Comparison of ENCODE assay signal across 25 mouse cellular contexts in genomic region chr14:8332314-8333252, GRCm38 (mm10). TPM values are rescaled to one million over a fixed set of nuclear protein-coding genes. Genes with fewer than 3 reads are reported as not detected.
DNase-seq lines count a peak whose midpoint lies in the region; ATAC-seq and TF ChIP-seq lines count a peak whose summit lies in the region.
"Had no signal": no experiment of that assay in that cellular context is flagged by ENCODE, and none has a peak within 500 bp of the region (broad histone marks: within the 10 kb centered on the region; RNA-seq: fewer than 3 reads in every experiment).

No protein-coding gene starts in this region.

- no peaks in the 10 kb centered on the region for H3K79me2 ChIP-seq in myocyte (ENCODE audit: control insufficient read depth, insufficient read depth)

- no peak overlapping the region for H3K4me2 ChIP-seq in embryonic facial prominence, embryonic 15.5 days (replicated peaks)
- H3K4me2 ChIP-seq in kidney, embryonic 15.5 days: no peak overlapping the region
- peak overlapping the region; percentile 62 for H3K4me2 ChIP-seq in myocyte (ENCODE audit: low read depth)
- no peak overlapping the region for H3K4me2 ChIP-seq in lung, postnatal 0 days (replicated peaks; ENCODE audit: low read depth, low read length)
- H3K4me2 ChIP-seq: forebrain, embryonic 12.5 days; heart, embryonic 15.5 days; liver, embryonic 13.5 days; lung, embryonic 14.5 days had no signal

- no peak for TF ChIP-seq CTCF in lung, postnatal 0 days (IDR thresholded peaks at IDR 0.05)

- no peak for TF ChIP-seq POLR2A in myocyte (IDR thresholded peaks at IDR 0.05; ENCODE audit: insufficient read length, low read depth)

- H3K36me3 ChIP-seq in embryonic facial prominence, embryonic 10.5 days (replicated peaks): no peaks in the 10 kb centered on the region
- H3K36me3 ChIP-seq in embryonic facial prominence, embryonic 15.5 days: no peaks in the 10 kb centered on the region
- no peaks in the 10 kb centered on the region for H3K36me3 ChIP-seq in kidney, embryonic 15.5 days
- H3K36me3 ChIP-seq in myocyte (ENCODE audit: control insufficient read depth, insufficient read depth): no peaks in the 10 kb centered on the region
- H3K36me3 ChIP-seq in lung, postnatal 0 days (ENCODE audit: insufficient read depth, low read length): no peaks in the 10 kb centered on the region
- H3K36me3 ChIP-seq: forebrain, embryonic 12.5 days; G1E; heart, embryonic 15.5 days; liver, embryonic 13.5 days had no signal

- ATAC-seq in embryonic facial prominence, embryonic 15.5 days (ENCODE audit: insufficient number of reproducible peaks, low FRiP score, low TSS enrichment, low read depth): no peak
- no peak for ATAC-seq in kidney, embryonic 15.5 days (replicated peaks; ENCODE audit: low FRiP score)
- no peak for ATAC-seq in lung, postnatal 0 days
- ATAC-seq: hindbrain, postnatal 0 days had no signal

- DNase-seq in embryonic facial prominence, embryonic 10.5 days (ENCODE audit: low spot score): no peak
- no peak for DNase-seq in ovary, adult 18-20 months (ENCODE audit: low spot score)
- no peak for DNase-seq in lung, postnatal 0 days (ENCODE audit: low spot score)
- DNase-seq in adrenal gland, postnatal 4 days (ENCODE audit: low spot score in 2 of 2): no peak
- DNase-seq: gastrocnemius, postnatal 25 days; heart, postnatal 4 days; liver, embryonic 13.5 days; lung, embryonic 14.5 days; lung, postnatal 4 days; right cerebral cortex, postnatal 4 days had no signal

- H3K27ac ChIP-seq in embryonic facial prominence, embryonic 10.5 days (replicated peaks): peak overlapping the region; percentile 51
- H3K27ac ChIP-seq in embryonic facial prominence, embryonic 15.5 days (replicated peaks): peak overlapping the region; percentile 17; the same call in 1 of the 2 replicates
- peak overlapping the region; percentile 92 for H3K27ac ChIP-seq in kidney, embryonic 15.5 days
- H3K27ac ChIP-seq in lung, postnatal 0 days (ENCODE audit: low read length): no peak overlapping the region
- H3K27ac ChIP-seq: forebrain, embryonic 12.5 days; heart, adult 2 months; heart, embryonic 15.5 days; hindbrain, postnatal 0 days; liver, embryonic 13.5 days; stomach, postnatal 0 days had no signal

- no peak overlapping the region for H3K9ac ChIP-seq in embryonic facial prominence, embryonic 15.5 days
- no peak overlapping the region for H3K9ac ChIP-seq in kidney, embryonic 15.5 days
- H3K9ac ChIP-seq in lung, postnatal 0 days (replicated peaks; ENCODE audit: low read depth): no peak overlapping the region
- H3K9ac ChIP-seq: forebrain, embryonic 12.5 days; heart, embryonic 15.5 days; liver, embryonic 13.5 days; lung, embryonic 14.5 days had no signal

- H3ac ChIP-seq in myocyte (ENCODE audit: control insufficient read depth, insufficient read length): no peak overlapping the region

- no peak overlapping the region for H3K4me3 ChIP-seq in embryonic facial prominence, embryonic 10.5 days
- no peak overlapping the region for H3K4me3 ChIP-seq in embryonic facial prominence, embryonic 15.5 days (replicated peaks)
- no peak overlapping the region for H3K4me3 ChIP-seq in kidney, embryonic 15.5 days (replicated peaks)
- no peak overlapping the region for H3K4me3 ChIP-seq in myocyte
- H3K4me3 ChIP-seq in lung, postnatal 0 days (ENCODE audit: low read depth, low read length): no peak overlapping the region
- H3K4me3 ChIP-seq: forebrain, embryonic 12.5 days; heart, adult 2 months; heart, embryonic 15.5 days; liver, embryonic 13.5 days had no signal

- peaks cover 41% of the 10 kb centered on the region for H3K4me1 ChIP-seq in embryonic facial prominence, embryonic 10.5 days
- peaks cover 9% of the 10 kb centered on the region; the same call in 1 of the 2 replicates for H3K4me1 ChIP-seq in embryonic facial prominence, embryonic 15.5 days
- peaks cover 63% of the 10 kb centered on the region for H3K4me1 ChIP-seq in kidney, embryonic 15.5 days
- H3K4me1 ChIP-seq in lung, postnatal 0 days (ENCODE audit: insufficient read depth, low read depth, low read length): no peaks in the 10 kb centered on the region; the same call in 1 of the 2 replicates
- H3K4me1 ChIP-seq: liver, embryonic 13.5 days had no signal

- no peaks in the 10 kb centered on the region for H3K27me3 ChIP-seq in embryonic facial prominence, embryonic 10.5 days (replicated peaks; ENCODE audit: low read depth, poor library complexity, severe bottlenecking)
- H3K27me3 ChIP-seq in embryonic facial prominence, embryonic 15.5 days: no peaks in the 10 kb centered on the region
- H3K27me3 ChIP-seq in kidney, embryonic 15.5 days: no peaks in the 10 kb centered on the region
- no peaks in the 10 kb centered on the region for H3K27me3 ChIP-seq in myocyte (ENCODE audit: control insufficient read depth, insufficient read depth, insufficient read length)
- H3K27me3 ChIP-seq in lung, postnatal 0 days (replicated peaks; ENCODE audit: insufficient read depth, low read length): no peaks in the 10 kb centered on the region
- H3K27me3 ChIP-seq: forebrain, embryonic 12.5 days; heart, embryonic 15.5 days; liver, embryonic 13.5 days had no signal

- H3K9me3 ChIP-seq in embryonic facial prominence, embryonic 10.5 days: 0 out of 2 replicates have a peak, but pooled peaks cover 4% of the 10 kb centered on the region
- no peaks in the 10 kb centered on the region for H3K9me3 ChIP-seq in embryonic facial prominence, embryonic 15.5 days (replicated peaks)
- no peaks in the 10 kb centered on the region for H3K9me3 ChIP-seq in kidney, embryonic 15.5 days (replicated peaks)
- H3K9me3 ChIP-seq in lung, postnatal 0 days (ENCODE audit: low read length): no peaks in the 10 kb centered on the region
- H3K9me3 ChIP-seq: forebrain, embryonic 12.5 days; G1E; heart, embryonic 15.5 days; liver, embryonic 13.5 days had no signal

- TF ChIP-seq EP300 in lung, postnatal 0 days (IDR thresholded peaks at IDR 0.05): no peak

- 75% methylated on average over 11 of the region's 11 CpGs for WGBS in embryonic facial prominence, embryonic 10.5 days
- 60% methylated on average over 11 of the region's 11 CpGs for WGBS in embryonic facial prominence, embryonic 15.5 days
- WGBS in kidney, embryonic 15.5 days: 65% methylated on average over 11 of the region's 11 CpGs
- whole genome bisulfite sequencing in lung, postnatal 0 days: 81% methylated on average over 11 of the region's 11 CpGs

TF ChIP-seq in myocyte, 11 proteins besides CTCF, POLR2A, EP300 and RAD21:
- peak; percentile 24 to 84 (median 79) for TF ChIP-seq MYOD1 (IDR thresholded peaks at IDR 0.05; ENCODE audit: control insufficient read depth in 1 of 3, insufficient read length in 2 of 3, low read depth in 2 of 3)
- no peak for TF ChIP-seq REST (IDR thresholded peaks at IDR 0.05; ENCODE audit: insufficient read depth, insufficient read length)
- peak in 1 of 3 experiments; percentile 27 for TF ChIP-seq MYOG (IDR thresholded peaks at IDR 0.05; ENCODE audit: control insufficient read depth in 1 of 3, insufficient read depth in 1 of 3, insufficient read length in 2 of 3, low read depth in 2 of 3)

RNA-seq across cellular contexts. Expression of gene Fam107a, which starts 14.8 kb away (rescaled TPM):
- polyA plus RNA-seq in embryonic facial prominence, embryonic 10.5 days (2016; fragmentation: Nextera tagmentation; extraction: Ambion mirVana): 1.1 and 1.6 TPM in 2 replicates
- 2.5 and 2.9 TPM in 2 replicates for polyA plus RNA-seq in embryonic facial prominence, embryonic 15.5 days (2015; fragmentation: Nextera tagmentation; extraction: Ambion mirVana)
- 5.7 and 6.0 TPM in 2 replicates for polyA plus RNA-seq in kidney, embryonic 15.5 days (2015; fragmentation: Nextera tagmentation; extraction: Ambion mirVana)
- 4.5 TPM for polyA plus RNA-seq in myocyte (2012; fragmentation: generic; extraction: Trizol)
- 0.21 and 0.56 TPM in 2 replicates for polyA plus RNA-seq in lung, postnatal 0 days (2015; fragmentation: Nextera tagmentation; extraction: Ambion mirVana)
- 1 to 10 TPM; 1.9 to 4.8 TPM for total RNA-seq in adrenal gland, postnatal 4 days (2021)
- polyA plus RNA-seq: G1E had no signal

RNA-seq across cellular contexts. Expression of gene Oit1, which starts 46.0 kb away (rescaled TPM):
- polyA plus RNA-seq in embryonic facial prominence, embryonic 10.5 days (2016; fragmentation: Nextera tagmentation; extraction: Ambion mirVana): 0.24 and 0.42 TPM in 2 replicates
- 2.3 and 4.4 TPM in 2 replicates for polyA plus RNA-seq in embryonic facial prominence, embryonic 15.5 days (2015; fragmentation: Nextera tagmentation; extraction: Ambion mirVana)
- 1.3 and 5.1 TPM in 2 replicates for polyA plus RNA-seq in kidney, embryonic 15.5 days (2015; fragmentation: Nextera tagmentation; extraction: Ambion mirVana)
- not detected for polyA plus RNA-seq in myocyte (2012; fragmentation: generic; extraction: Trizol)
- 2.6 and 2.7 TPM in 2 replicates for polyA plus RNA-seq in lung, postnatal 0 days (2015; fragmentation: Nextera tagmentation; extraction: Ambion mirVana)
- under 1 TPM in 1 of 2 experiments, not detected in 1; 0.22 TPM for total RNA-seq in adrenal gland, postnatal 4 days (2021)
- total RNA-seq: adrenal gland, adult 18-20 months; G1E; gastrocnemius, postnatal 25 days; heart, adult 2 months; heart, postnatal 4 days; hindbrain, postnatal 0 days; layer of hippocampus, postnatal 10 days; left cerebral cortex, adult 8-10 months; midbrain, postnatal 0 days had no signal
- polyA plus RNA-seq: forebrain, embryonic 12.5 days; frontal cortex, adult 2 months; G1E; limb, embryonic 11.5 days; liver, embryonic 13.5 days; midbrain, postnatal 0 days had no signal
